Mouse (Mus musculus): ENCODE results near the gene Tef. TPM values are rescaled to one million over a fixed set of nuclear protein-coding genes. Genes with fewer than 3 reads are reported as not detected.

Tef gene
- polyA plus RNA-seq, 1 experiment from 2014 or later = 22.9 TPM

- Histone ChIP-seq H3K27ac (no peak overlapping the region), H3K4me1 (replicated peaks) (peaks cover 33% of the 10 kb centered on the region), H3K4me3 (no peak overlapping the region), H3K4me2 (no peak overlapping the region), H3K9me3 (replicated peaks) (no peaks in the 10 kb centered on the region), H3K36me3 (no peaks in the 10 kb centered on the region), H3K9ac (no peak overlapping the region), H3K27me3 (no peaks in the 10 kb centered on the region)
- WGBS = 71% methylated on average over 3 of the region's 3 CpGs
- ATAC-seq (replicated peaks; ENCODE audit: insufficient number of reproducible peaks, insufficient read depth, low FRiP score, low read depth) = no peak
These were observed 1.8 kb upstream of the Tef start for GRCm38 (mm10) chr15:81800391-81800790.

GRCm38 (mm10) chr15:81802941-81803351 lies 725 bp downstream of the Tef start:
- Histone ChIP-seq H3K27me3 (no peaks in the 10 kb centered on the region), H3K27ac (peak overlapping the region; percentile 81), H3K4me2 (peak overlapping the region; percentile 73), H3K4me3 (peak overlapping the region; percentile 45), H3K9ac (peak overlapping the region; percentile 38), H3K9me3 (replicated peaks) (no peaks in the 10 kb centered on the region), H3K36me3 (no peaks in the 10 kb centered on the region), H3K4me1 (replicated peaks) (peaks cover 50% of the 10 kb centered on the region)
- peak; percentile 3; the same call in 1 of the 2 replicates for ATAC-seq (replicated peaks; ENCODE audit: insufficient number of reproducible peaks, insufficient read depth, low FRiP score, low read depth)
- WGBS = 10% methylated on average over 8 of the region's 8 CpGs

GRCm38 (mm10) chr15:81803425-81803951 lies 1.3 kb downstream of the Tef start:
- peaks cover 50% of the 10 kb centered on the region for H3K4me1 ChIP-seq (replicated peaks)
- WGBS = 43% methylated on average over 4 of the region's 4 CpGs
- peak overlapping the region; percentile 81; the same call in 1 of the 2 replicates for H3K27ac ChIP-seq
- no peaks in the 10 kb centered on the region for H3K36me3 ChIP-seq
- no peak for ATAC-seq (replicated peaks; ENCODE audit: insufficient number of reproducible peaks, insufficient read depth, low FRiP score, low read depth)
- H3K9me3 ChIP-seq (replicated peaks) = no peaks in the 10 kb centered on the region
- H3K27me3 ChIP-seq = no peaks in the 10 kb centered on the region
- H3K9ac ChIP-seq = peak overlapping the region; percentile 38; the same call in 1 of the 2 replicates
- peak overlapping the region; percentile 45 for H3K4me3 ChIP-seq
- peak overlapping the region; percentile 73 for H3K4me2 ChIP-seq

- Histone ChIP-seq H3K4me2 (peak overlapping the region; percentile 73; the same call in 1 of the 2 replicates), H3K27ac (no peak overlapping the region), H3K4me3 (no peak overlapping the region), H3K4me1 (replicated peaks) (peaks cover 57% of the 10 kb centered on the region), H3K9me3 (replicated peaks) (no peaks in the 10 kb centered on the region), H3K36me3 (no peaks in the 10 kb centered on the region), H3K27me3 (no peaks in the 10 kb centered on the region), H3K9ac (no peak overlapping the region)
- no peak for ATAC-seq (replicated peaks; ENCODE audit: insufficient number of reproducible peaks, insufficient read depth, low FRiP score, low read depth)
- 86% methylated on average over 1 of the region's 1 CpGs for WGBS
These were observed 2.0 kb downstream of the Tef start for GRCm38 (mm10) chr15:81804172-81804571.

GRCm38 (mm10) chr15:81804883-81805282 lies 2.7 kb downstream of the Tef start:
- peak overlapping the region; percentile 72 for H3K27ac ChIP-seq
- H3K36me3 ChIP-seq = no peaks in the 10 kb centered on the region
- peaks cover 64% of the 10 kb centered on the region for H3K4me1 ChIP-seq (replicated peaks)

GRCm38 (mm10) chr15:81805624-81806023 lies 3.4 kb downstream of the Tef start:
- Histone ChIP-seq H3K27ac (peak overlapping the region; percentile 72), H3K9me3 (replicated peaks) (no peaks in the 10 kb centered on the region), H3K4me1 (replicated peaks) (peaks cover 65% of the 10 kb centered on the region), H3K9ac (no peak overlapping the region), H3K4me3 (no peak overlapping the region), H3K27me3 (no peaks in the 10 kb centered on the region), H3K4me2 (peak overlapping the region; percentile 3; the same call in 1 of the 2 replicates), H3K36me3 (no peaks in the 10 kb centered on the region)
- 30% methylated on average over 6 of the region's 6 CpGs for WGBS
- no peak for ATAC-seq (replicated peaks; ENCODE audit: insufficient number of reproducible peaks, insufficient read depth, low FRiP score, low read depth)

More at GRCm38 (mm10) chr15:81804883-81805282, 2.7 kb downstream of the Tef start:
- Histone ChIP-seq H3K4me3 (no peak overlapping the region), H3K9me3 (replicated peaks) (no peaks in the 10 kb centered on the region), H3K9ac (no peak overlapping the region), H3K27me3 (no peaks in the 10 kb centered on the region), H3K4me2 (no peak overlapping the region)
- ATAC-seq (replicated peaks; ENCODE audit: insufficient number of reproducible peaks, insufficient read depth, low FRiP score, low read depth) = no peak
- 68% methylated on average over 3 of the region's 3 CpGs for WGBS

- no peak overlapping the region for H3K9ac ChIP-seq
- H3K36me3 ChIP-seq = no peaks in the 10 kb centered on the region
- WGBS = 73% methylated on average over 4 of the region's 4 CpGs
- 0 out of 2 replicates have a peak overlapping the region, but pooled peaks have one; percentile 72 for H3K27ac ChIP-seq
- H3K9me3 ChIP-seq (replicated peaks) = no peaks in the 10 kb centered on the region
- H3K4me1 ChIP-seq (replicated peaks) = peaks cover 67% of the 10 kb centered on the region
- H3K27me3 ChIP-seq = no peaks in the 10 kb centered on the region
- no peak for ATAC-seq (replicated peaks; ENCODE audit: insufficient number of reproducible peaks, insufficient read depth, low FRiP score, low read depth)
- H3K4me3 ChIP-seq = no peak overlapping the region
- no peak overlapping the region for H3K4me2 ChIP-seq
These were observed 4.6 kb downstream of the Tef start for GRCm38 (mm10) chr15:81806621-81807404.

GRCm38 (mm10) chr15:81808799-81809198 lies 6.6 kb downstream of the Tef start:
- Histone ChIP-seq H3K9ac (no peak overlapping the region), H3K36me3 (no peaks in the 10 kb centered on the region), H3K9me3 (replicated peaks) (no peaks in the 10 kb centered on the region), H3K27ac (peak overlapping the region; percentile 96; the same call in 1 of the 2 replicates), H3K4me3 (no peak overlapping the region), H3K4me1 (replicated peaks) (peaks cover 66% of the 10 kb centered on the region), H3K4me2 (no peak overlapping the region), H3K27me3 (no peaks in the 10 kb centered on the region)
- WGBS = 62% methylated on average over 2 of the region's 2 CpGs
- ATAC-seq (replicated peaks; ENCODE audit: insufficient number of reproducible peaks, insufficient read depth, low FRiP score, low read depth) = no peak

GRCm38 (mm10) chr15:81809550-81809949 lies 7.3 kb downstream of the Tef start:
- Histone ChIP-seq H3K9ac (peak overlapping the region; percentile 64), H3K27ac (peak overlapping the region; percentile 96), H3K4me2 (peak overlapping the region; percentile 82), H3K27me3 (no peaks in the 10 kb centered on the region), H3K4me1 (replicated peaks) (peaks cover 58% of the 10 kb centered on the region), H3K36me3 (no peaks in the 10 kb centered on the region), H3K9me3 (replicated peaks) (no peaks in the 10 kb centered on the region), H3K4me3 (peak overlapping the region; percentile 83; the same call in 1 of the 2 replicates)
- WGBS = 30% methylated on average over 1 of the region's 1 CpGs
- no peak for ATAC-seq (replicated peaks; ENCODE audit: insufficient number of reproducible peaks, insufficient read depth, low FRiP score, low read depth)

GRCm38 (mm10) chr15:81810150-81810549 lies 7.9 kb downstream of the Tef start:
- peaks cover 4% of the 10 kb centered on the region; the same call in 1 of the 2 replicates for H3K36me3 ChIP-seq
- peak overlapping the region; percentile 64 for H3K9ac ChIP-seq
- peak overlapping the region; percentile 83 for H3K4me3 ChIP-seq
- H3K9me3 ChIP-seq (replicated peaks) = no peaks in the 10 kb centered on the region
- H3K4me1 ChIP-seq (replicated peaks) = peaks cover 52% of the 10 kb centered on the region
- no peaks in the 10 kb centered on the region for H3K27me3 ChIP-seq
- WGBS = 1% methylated on average over 10 of the region's 10 CpGs
- peak overlapping the region; percentile 82 for H3K4me2 ChIP-seq
- ATAC-seq (replicated peaks; ENCODE audit: insufficient number of reproducible peaks, insufficient read depth, low FRiP score, low read depth) = peak; percentile 45
- peak overlapping the region; percentile 96 for H3K27ac ChIP-seq

GRCm38 (mm10) chr15:81810671-81811598 lies 8.7 kb downstream of the Tef start:
- Histone ChIP-seq H3K9ac (peak overlapping the region; percentile 89), H3K36me3 (peaks cover 10% of the 10 kb centered on the region; the same call in 1 of the 2 replicates), H3K27ac (peak overlapping the region; percentile 96), H3K4me1 (replicated peaks) (peaks cover 44% of the 10 kb centered on the region), H3K27me3 (no peaks in the 10 kb centered on the region), H3K4me2 (peak overlapping the region; percentile 82), H3K9me3 (replicated peaks) (no peaks in the 10 kb centered on the region), H3K4me3 (peak overlapping the region; percentile 83)
- peak; percentile 94 for ATAC-seq (replicated peaks; ENCODE audit: insufficient number of reproducible peaks, insufficient read depth, low FRiP score, low read depth)
- under 1% methylated on average over 88 of the region's 89 CpGs for WGBS
